Mouse (Mus musculus) lung, embryonic 16.5 days (tissue): ENCODE data around the gene P4ha3. TPM values are rescaled to one million over a fixed set of nuclear protein-coding genes. Genes with fewer than 3 reads are reported as not detected.

Experiments
- ATAC-seq: fragments of 200-750 bp; cut with Nextera tagmentation; 2 replicates; pipeline ENCODE4 v1.8.0; 2017; ENCODE audit warnings: low read depth, mild to moderate bottlenecking, moderate library complexity
- H3K27ac ChIP-seq: fragments of 300-500 bp; sonication (generic); 2 replicates; pipeline ENCODE4 v1.5.1; 2014; ENCODE audit warnings: mild to moderate bottlenecking, control low read depth, low read length
- H3K27me3 ChIP-seq: fragments of 300-500 bp; sonication (generic); 2 replicates; pipeline ENCODE4 v1.6.1; 2014; ENCODE audit warnings: low read depth, low read length, mixed read lengths; ENCODE audit not compliant: control insufficient read depth, insufficient read depth
- H3K36me3 ChIP-seq: fragments of 300-500 bp; sonication (generic); 2 replicates; pipeline ENCODE4 v1.6.1; 2014; ENCODE audit warnings: low read length; ENCODE audit not compliant: control insufficient read depth, insufficient read depth
- H3K4me1 ChIP-seq: fragments of 300-500 bp; sonication (generic); replicated peaks from 2 replicates; pipeline ENCODE4 v1.6.1; 2014; ENCODE audit warnings: low read length, mixed read lengths; ENCODE audit not compliant: control insufficient read depth, insufficient read depth
- H3K4me2 ChIP-seq: fragments of 300-500 bp; sonication (generic); 2 replicates; pipeline ENCODE4 v1.6.1; 2014; ENCODE audit warnings: low read depth, low read length, control low read depth
- H3K4me3 ChIP-seq: fragments of 300-500 bp; sonication (generic); 2 replicates; pipeline ENCODE4 v1.5.1; 2014; ENCODE audit warnings: mild to moderate bottlenecking, low read length, control low read depth
- H3K9ac ChIP-seq: fragments of 300-500 bp; sonication (generic); 2 replicates; pipeline ENCODE4 v1.6.1; 2014; ENCODE audit warnings: low read length, control low read depth
- H3K9me3 ChIP-seq: fragments of 300-500 bp; sonication (generic); 2 replicates; pipeline ENCODE4 v1.6.1; 2016; ENCODE audit warnings: low read length; ENCODE audit not compliant: control insufficient read depth
- WGBS: fragments of 180-500 bp; shearing (Covaris S2); extraction: QIAGEN DNeasy Blood & Tissue Kit; methylation state at CpG from one replicate; pipeline ENCODE4 v1.1.7; 2014; 5-methylcytosine and 5-hydroxymethylcytosine counted together
- polyA plus RNA-seq: library from polyadenylated mRNA; unstranded; fragments of >200 nt; fragmentation: Nextera tagmentation; extraction: Ambion mirVana; gene quantifications from 2 replicates; pipeline ENCODE4 v1.2.1, GENCODE M21; 2015

Gene P4ha3
- polyA plus RNA-seq, 1 experiment from 2014 or later = 17.2 TPM

DNA sequence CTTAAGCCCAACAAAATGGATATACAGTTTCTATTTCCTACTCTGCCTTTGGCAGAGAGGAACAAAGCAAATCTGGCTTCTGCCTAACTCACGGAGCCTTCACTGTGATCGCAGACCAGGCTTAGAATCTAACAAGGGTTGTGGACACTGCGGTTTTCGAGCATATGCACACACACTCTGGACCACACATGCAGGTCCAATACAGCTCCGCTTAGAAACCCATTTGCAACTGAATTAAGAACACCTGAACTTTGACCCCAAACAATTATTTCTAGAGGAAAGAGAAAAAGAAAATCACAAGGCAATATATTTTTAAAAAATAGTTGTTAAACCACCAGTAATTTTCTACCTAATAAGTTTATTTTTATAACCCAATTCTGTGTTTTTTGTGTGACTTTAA, 71.0 kb downstream of the P4ha3 start:
- no peak overlapping the region for H3K4me2 ChIP-seq
- H3K27ac ChIP-seq = no peak overlapping the region
- no peaks in the 10 kb centered on the region for H3K9me3 ChIP-seq
- H3K4me3 ChIP-seq = no peak overlapping the region
- H3K36me3 ChIP-seq = peaks cover 5% of the 10 kb centered on the region; the same call in 1 of the 2 replicates
- no peak overlapping the region for H3K9ac ChIP-seq
- 78% methylated on average over 5 of the region's 5 CpGs for WGBS
- no peaks in the 10 kb centered on the region for H3K27me3 ChIP-seq
- no peak for ATAC-seq
- H3K4me1 ChIP-seq = no peaks in the 10 kb centered on the region

DNA sequence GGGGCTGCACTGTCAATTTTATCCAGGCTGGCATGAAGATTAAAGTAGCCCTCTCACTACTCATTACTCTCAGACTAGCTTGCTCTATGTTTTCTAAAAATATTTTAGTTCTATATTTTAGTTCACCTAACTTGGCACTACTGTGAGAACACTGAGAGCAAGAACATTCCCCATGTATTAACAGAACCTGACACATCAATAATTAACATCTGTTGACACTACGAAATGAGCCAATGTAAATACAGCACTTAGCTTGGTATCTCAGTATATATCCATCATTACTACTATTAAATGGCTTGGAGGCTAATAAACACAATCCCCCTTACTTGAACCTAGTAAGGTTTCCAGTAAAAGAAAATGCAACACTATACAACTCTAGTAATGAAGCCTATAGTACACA, 71.4 kb downstream of the P4ha3 start:
- 69% methylated on average over 1 of the region's 1 CpGs for WGBS
- H3K9me3 ChIP-seq = no peaks in the 10 kb centered on the region

GRCm38 (mm10) chr7:100357856-100358255, 72.5 kb downstream of the P4ha3 start:
- Histone ChIP-seq H3K27ac (no peak overlapping the region), H3K4me3 (no peak overlapping the region), H3K36me3 (peaks cover 3% of the 10 kb centered on the region; the same call in 1 of the 2 replicates), H3K27me3 (no peaks in the 10 kb centered on the region), H3K4me1 (no peaks in the 10 kb centered on the region), H3K9me3 (no peaks in the 10 kb centered on the region), H3K4me2 (no peak overlapping the region), H3K9ac (no peak overlapping the region)
- ATAC-seq = no peak

More for the DNA sequence above, 71.4 kb downstream of the P4ha3 start:
- H3K27me3 ChIP-seq = no peaks in the 10 kb centered on the region
- H3K36me3 ChIP-seq = peaks cover 5% of the 10 kb centered on the region; the same call in 1 of the 2 replicates
- no peaks in the 10 kb centered on the region for H3K4me1 ChIP-seq
- H3K4me2 ChIP-seq = no peak overlapping the region
- H3K4me3 ChIP-seq = no peak overlapping the region
- no peak overlapping the region for H3K27ac ChIP-seq
- ATAC-seq = no peak
- no peak overlapping the region for H3K9ac ChIP-seq

DNA sequence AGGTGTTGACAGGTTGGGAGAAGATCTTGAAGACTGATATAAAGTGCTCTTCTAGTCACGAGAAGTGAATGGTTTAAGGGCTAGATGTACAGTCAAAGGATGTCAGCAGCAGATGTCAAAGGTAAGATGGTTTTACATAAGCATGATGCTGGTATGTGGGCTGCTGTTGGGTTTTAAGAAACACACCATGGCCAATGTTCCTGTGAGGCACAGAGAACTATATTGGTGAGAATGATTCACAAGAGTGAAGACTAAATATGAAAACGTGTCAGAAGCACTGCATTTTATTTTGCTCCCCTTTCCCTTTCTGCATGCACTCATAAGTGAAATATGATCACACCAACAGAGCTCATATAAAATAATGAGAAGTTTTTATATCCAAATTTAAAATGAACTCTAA, 77.8 kb downstream of the P4ha3 start:
- no peak overlapping the region for H3K27ac ChIP-seq
- no peaks in the 10 kb centered on the region for H3K27me3 ChIP-seq
- whole genome bisulfite sequencing = 86% methylated on average over 2 of the region's 2 CpGs
- H3K4me3 ChIP-seq = no peak overlapping the region
- no peaks in the 10 kb centered on the region; the same call in 1 of the 2 replicates for H3K4me1 ChIP-seq
- ATAC-seq = no peak
- H3K9me3 ChIP-seq = no peaks in the 10 kb centered on the region
- H3K36me3 ChIP-seq = no peaks in the 10 kb centered on the region
- no peak overlapping the region for H3K4me2 ChIP-seq
- H3K9ac ChIP-seq = no peak overlapping the region

DNA sequence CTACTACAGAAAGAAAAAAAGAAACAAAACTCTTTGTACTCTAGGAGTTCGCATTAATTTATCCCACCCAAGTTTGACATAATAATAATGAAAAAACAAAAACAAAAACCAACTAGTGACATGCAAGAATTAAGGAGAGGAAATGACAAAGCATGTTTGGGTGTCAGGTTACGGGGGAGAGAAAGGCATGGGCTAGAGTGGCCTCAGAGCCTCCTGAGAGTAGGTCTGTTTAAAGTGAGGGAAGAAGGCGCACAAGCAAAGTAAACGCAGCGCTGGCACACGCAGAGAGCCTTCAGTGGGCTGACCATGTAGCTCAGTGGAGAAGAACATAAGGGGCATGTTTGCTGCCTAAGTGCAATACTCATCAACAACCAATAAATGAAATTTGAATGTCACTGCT, 79.6 kb downstream of the P4ha3 start:
- 27% methylated on average over 6 of the region's 6 CpGs for WGBS
- Histone ChIP-seq H3K27ac (no peak overlapping the region; the same call in 1 of the 2 replicates), H3K27me3 (no peaks in the 10 kb centered on the region), H3K4me3 (no peak overlapping the region), H3K36me3 (no peaks in the 10 kb centered on the region), H3K9me3 (no peaks in the 10 kb centered on the region), H3K4me1 (no peaks in the 10 kb centered on the region; the same call in 1 of the 2 replicates), H3K4me2 (no peak overlapping the region), H3K9ac (no peak overlapping the region)
- ATAC-seq = no peak

Other genes with a start within 250 kb of the P4ha3 start
- 57.0 and 58.7 TPM in 2 replicates for gene Pold3, start 164.0 kb upstream of the P4ha3 start, polyA plus RNA-seq
- 12.8 and 13.8 TPM in 2 replicates for gene Lipt2, start 126.2 kb upstream of the P4ha3 start, polyA plus RNA-seq
- 2.4 and 3.0 TPM in 2 replicates for gene Kcne3, start 109.0 kb upstream of the P4ha3 start, polyA plus RNA-seq
- 2.0 and 2.3 TPM in 2 replicates for gene Pgm2l1, start 58.1 kb upstream of the P4ha3 start, polyA plus RNA-seq
- gene C2cd3, start 86.7 kb downstream of the P4ha3 start, polyA plus RNA-seq = 23.1 and 24.6 TPM in 2 replicates
- 55.8 and 57.6 TPM in 2 replicates for gene Ppme1, start 86.8 kb downstream of the P4ha3 start, polyA plus RNA-seq
- gene Ucp3, start 187.5 kb downstream of the P4ha3 start, polyA plus RNA-seq = 0.09 TPM in 1 of 2 replicates, not detected in the other
- gene Ucp2, start 207.8 kb downstream of the P4ha3 start, polyA plus RNA-seq = 306 and 325 TPM in 2 replicates
- gene Dnajb13, start 229.4 kb downstream of the P4ha3 start, polyA plus RNA-seq = 8.5 and 12.9 TPM in 2 replicates